Mouse (Mus musculus): ENCODE results near the gene Uts2.
"Not testable (repeated sequence)": the region's sequence is repeated elsewhere in the genome, so short reads cannot be mapped to it uniquely, and the experiment has no call there.

The Uts2 gene

GRCm38 (mm10) chr4:151015946-151016345, 19.0 kb downstream of the Uts2 start:
- DNase-seq (ENCODE audit: low spot score): peak; percentile 43

GRCm38 (mm10) chr4:151017356-151017755, 20.5 kb downstream of the Uts2 start:
- not testable (repeated sequence) for DNase-seq (ENCODE audit: low spot score)

- DNase-seq (ENCODE audit: low spot score): no peak
These were observed 27.3 kb downstream of the Uts2 start for GRCm38 (mm10) chr4:151024152-151024551.

GRCm38 (mm10) chr4:151027001-151027400, 30.1 kb downstream of the Uts2 start:
- peak; percentile 76 for DNase-seq (ENCODE audit: low spot score)

- DNase-seq (ENCODE audit: low spot score): no peak
These were observed 39.6 kb downstream of the Uts2 start for GRCm38 (mm10) chr4:151036521-151036920.

GRCm38 (mm10) chr4:151037800-151038199, 40.9 kb downstream of the Uts2 start:
- no peak for DNase-seq (ENCODE audit: low spot score)

- DNase-seq (ENCODE audit: low spot score): no peak
These were observed 44.6 kb downstream of the Uts2 start for GRCm38 (mm10) chr4:151041506-151041905.

- peak; percentile 4 for DNase-seq (ENCODE audit: low spot score)
These were observed 46.4 kb downstream of the Uts2 start for GRCm38 (mm10) chr4:151043281-151043680.

GRCm38 (mm10) chr4:151044037-151044943, 47.4 kb downstream of the Uts2 start, which contains the start of gene Per3:
TSS of gene Per3 (minus strand) at chr4:151044665.
- DNase-seq (ENCODE audit: low spot score): peak; percentile 94

- DNase-seq (ENCODE audit: low spot score): no peak
These were observed 48.2 kb downstream of the Uts2 start for GRCm38 (mm10) chr4:151044944-151045570.

GRCm38 (mm10) chr4:151046524-151046923, 49.6 kb downstream of the Uts2 start:
- DNase-seq (ENCODE audit: low spot score): no peak

GRCm38 (mm10) chr4:151051162-151051561, 54.3 kb downstream of the Uts2 start:
- no peak for DNase-seq (ENCODE audit: low spot score)
